Mouse (Mus musculus) G1E (cell line): Measurements from ENCODE around the gene Pnp2.

Source experiments
- CTCF ChIP-seq: IDR thresholded peaks from 2 replicates; pipeline ENCODE4 v1.5.1; 2012; ENCODE audit warnings: low read depth, low read length, inconsistent platforms, mixed read lengths
- GATA1 ChIP-seq: IDR thresholded peaks from 2 replicates; pipeline ENCODE4 v1.6.1; 2012; ENCODE audit warnings: borderline replicate concordance, low read length, inconsistent platforms, mixed read lengths
- GATA2 ChIP-seq: IDR thresholded peaks from 2 replicates; pipeline ENCODE4 v1.6.1; 2012; ENCODE audit warnings: low read depth, low read length, inconsistent platforms, borderline replicate concordance
- POLR2AphosphoS5 ChIP-seq: IDR thresholded peaks from 2 replicates; pipeline ENCODE4 v1.6.1; 2012; ENCODE audit warnings: low read depth, low read length, inconsistent platforms; ENCODE audit not compliant: insufficient replicate concordance
- TAL1 ChIP-seq: conservative IDR thresholded peaks from 2 replicates; pipeline ENCODE4 v1.6.1; 2012; ENCODE audit warnings: low read depth, low read length, inconsistent platforms, mixed read lengths

DNA sequence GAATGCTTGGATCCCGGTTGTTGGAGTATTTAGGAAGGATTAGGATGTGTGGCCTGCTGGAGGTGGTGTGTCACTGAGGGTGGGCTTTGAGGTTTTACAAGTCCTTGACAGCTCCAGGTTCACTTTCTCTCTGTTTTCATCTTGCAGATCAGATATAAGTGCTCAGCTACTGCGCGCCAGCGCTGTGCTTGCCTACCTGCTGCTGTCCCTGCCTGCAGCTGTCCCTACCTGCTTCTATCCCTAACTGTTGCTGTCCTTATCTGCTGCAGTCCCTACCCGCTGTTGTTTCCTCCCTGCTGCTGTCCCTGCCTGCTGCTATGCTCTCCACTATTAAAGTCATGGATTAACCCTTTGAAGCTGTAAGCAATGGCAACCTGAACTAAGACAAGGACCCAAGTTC lies 19.2 kb downstream of the Pnp2 start:
- TF ChIP-seq CTCF, result no peak
- no peak for TF ChIP-seq TAL1
- no peak for TF ChIP-seq GATA1
- no peak for TF ChIP-seq POLR2AphosphoS5
- no peak for TF ChIP-seq GATA2
